Mouse (Mus musculus): ENCODE results near the gene Cngb1. TPM values are rescaled to one million over a fixed set of nuclear protein-coding genes. Genes with fewer than 3 reads are reported as not detected.

Gene Cngb1
- polyA plus RNA-seq, 2 experiments = 0.06 TPM; not detected in 1

- ATAC-seq (ENCODE audit: insufficient read depth) (no peak), DNase-seq (ENCODE audit: low read depth in 3 of 3, low spot score in 3 of 3) (no peak)
- Histone ChIP-seq H3K4me2 (ENCODE audit: low read depth) (no peak overlapping the region), H3K27me3 (ENCODE audit: control insufficient read depth, insufficient read depth, low read length) (no peaks in the 10 kb centered on the region), H3K4me1 (replicated peaks; ENCODE audit: control insufficient read depth in 2 of 2, insufficient read depth in 2 of 2, low read length in 1 of 2) (no peaks in the 10 kb centered on the region), H3K27ac (no peak overlapping the region), H3K36me3 (replicated peaks; ENCODE audit: control insufficient read depth, insufficient read depth, low read depth) (no peaks in the 10 kb centered on the region), H3K9me3 (ENCODE audit: control insufficient read depth, low read length) (no peaks in the 10 kb centered on the region), H3K4me3 (ENCODE audit: insufficient read depth in 1 of 2, low read depth in 2 of 2, low read length in 2 of 2) (no peak overlapping the region), H3K9ac (replicated peaks) (no peak overlapping the region)
- WGBS (ENCODE audit: insufficient replicate concordance) = 55% methylated on average over 18 of the region's 18 CpGs
- TF ChIP-seq EP300 (IDR thresholded peaks at IDR 0.05; ENCODE audit: low read depth) = no peak
- peak; percentile 70 for TF ChIP-seq CTCF (IDR thresholded peaks at IDR 0.05; ENCODE audit: low read depth)
These were observed 6.5 kb upstream of the Cngb1 start for GRCm38 (mm10) chr8:95312836-95313235.

DNA sequence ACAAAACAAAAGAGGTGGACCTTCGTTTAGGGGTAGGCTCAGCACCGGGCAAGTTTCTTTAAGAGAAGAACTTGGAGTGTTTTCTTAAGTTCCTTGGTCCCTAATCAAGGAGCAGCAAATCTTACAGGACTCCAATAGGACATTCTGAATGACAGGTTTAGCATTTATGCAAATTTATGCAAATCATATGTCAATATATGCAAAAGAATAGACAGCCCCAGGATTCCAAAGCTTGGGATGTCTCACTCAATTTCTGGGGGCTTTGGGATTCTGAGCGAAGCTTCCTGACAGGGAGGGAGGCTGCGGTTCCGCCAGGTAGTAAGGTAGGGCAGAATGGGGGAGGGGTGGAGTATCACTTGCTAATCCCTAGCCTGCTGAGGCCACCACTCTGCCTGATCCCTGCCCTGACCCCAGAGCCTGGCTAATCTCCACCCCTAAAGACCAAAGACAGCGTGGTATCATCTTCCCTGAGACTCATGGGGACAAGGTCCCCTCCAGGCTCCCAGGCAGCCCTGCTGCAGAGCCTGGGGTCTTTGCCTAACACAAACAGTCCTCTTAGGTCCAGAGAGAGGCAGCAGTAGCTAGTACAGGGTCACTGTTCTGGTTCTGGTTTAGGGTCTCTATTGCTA is 4.1 kb upstream of the Cngb1 start, which contains the start of gene Tepp:
Gene Tepp (plus strand): TSS at position 225 of the 629 bp plus-strand sequence.
- TF ChIP-seq EP300 (IDR thresholded peaks at IDR 0.05; ENCODE audit: low read depth) = no peak
- no peak for TF ChIP-seq CTCF (IDR thresholded peaks at IDR 0.05; ENCODE audit: low read depth)
- Histone ChIP-seq H3K36me3 (replicated peaks; ENCODE audit: control insufficient read depth, insufficient read depth, low read depth) (no peaks in the 10 kb centered on the region), H3K9me3 (ENCODE audit: control insufficient read depth, low read length) (no peaks in the 10 kb centered on the region), H3K9ac (replicated peaks) (no peak within 1 kb of the TSS), H3K27ac (no peak within 1 kb of the TSS), H3K4me2 (ENCODE audit: low read depth) (no peak within 1 kb of the TSS), H3K27me3 (ENCODE audit: control insufficient read depth, insufficient read depth, low read length) (no peaks in the 10 kb centered on the region), H3K4me3 (ENCODE audit: insufficient read depth in 1 of 2, low read depth in 2 of 2, low read length in 2 of 2) (no peak within 1 kb of the TSS), H3K4me1 (replicated peaks; ENCODE audit: control insufficient read depth in 2 of 2, insufficient read depth in 2 of 2, low read length in 1 of 2) (no peaks in the 10 kb centered on the region)
- ATAC-seq (ENCODE audit: insufficient read depth) (no peak), DNase-seq (ENCODE audit: low read depth in 3 of 3, low spot score in 3 of 3) (no peak)
- 31% methylated on average over 6 of the region's 6 CpGs for WGBS (ENCODE audit: insufficient replicate concordance)

DNA sequence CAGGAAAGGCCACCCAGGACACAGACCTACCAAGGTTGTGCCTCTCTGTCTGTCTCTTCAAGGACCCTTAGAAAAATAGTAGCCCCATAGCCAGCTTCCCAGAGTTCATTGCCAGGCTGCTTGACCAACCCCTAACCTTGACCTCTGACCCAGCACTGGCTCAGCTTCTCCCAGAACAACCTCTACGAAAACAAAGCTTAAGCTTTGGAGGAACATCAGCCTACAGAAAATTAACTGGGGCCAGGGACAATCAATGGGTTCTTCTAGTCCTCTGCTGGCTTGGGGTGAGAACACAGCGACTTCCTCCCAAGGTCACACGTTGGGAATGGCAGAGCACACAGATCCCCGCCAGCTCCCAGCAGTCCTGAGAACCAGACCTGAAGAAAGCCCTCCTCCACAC is 859 bp downstream of the Cngb1 start:
- no peak overlapping the region for H3K27ac ChIP-seq
- no peak overlapping the region for H3K4me3 ChIP-seq (ENCODE audit: insufficient read depth in 1 of 2, low read depth in 2 of 2, low read length in 2 of 2)
- no peaks in the 10 kb centered on the region for H3K9me3 ChIP-seq (ENCODE audit: control insufficient read depth, low read length)
- DNase-seq (ENCODE audit: low read depth in 3 of 3, low spot score in 3 of 3) (no peak), ATAC-seq (ENCODE audit: insufficient read depth) (no peak)
- no peaks in the 10 kb centered on the region for H3K27me3 ChIP-seq (ENCODE audit: control insufficient read depth, insufficient read depth, low read length)
- no peak overlapping the region for H3K4me2 ChIP-seq (ENCODE audit: low read depth)
- no peak overlapping the region for H3K9ac ChIP-seq (replicated peaks)
- TF ChIP-seq EP300 (IDR thresholded peaks at IDR 0.05; ENCODE audit: low read depth) (no peak), CTCF (IDR thresholded peaks at IDR 0.05; ENCODE audit: low read depth) (no peak)
- 56% methylated on average over 4 of the region's 4 CpGs for WGBS (ENCODE audit: insufficient replicate concordance)
- H3K4me1 ChIP-seq (replicated peaks; ENCODE audit: control insufficient read depth in 2 of 2, insufficient read depth in 2 of 2, low read length in 1 of 2) = no peaks in the 10 kb centered on the region
- H3K36me3 ChIP-seq (replicated peaks; ENCODE audit: control insufficient read depth, insufficient read depth, low read depth) = no peaks in the 10 kb centered on the region

- DNase-seq (ENCODE audit: low read depth in 3 of 3, low spot score in 3 of 3) (peak in 1 of 3 experiments; percentile 4), ATAC-seq (ENCODE audit: insufficient read depth) (no peak)
- WGBS (ENCODE audit: insufficient replicate concordance) = 16% methylated on average over 5 of the region's 5 CpGs
- TF ChIP-seq CTCF (IDR thresholded peaks at IDR 0.05; ENCODE audit: low read depth) = peak; percentile 64
- no peak for TF ChIP-seq EP300 (IDR thresholded peaks at IDR 0.05; ENCODE audit: low read depth)
- H3K27ac ChIP-seq = no peak overlapping the region
- no peaks in the 10 kb centered on the region for H3K9me3 ChIP-seq (ENCODE audit: control insufficient read depth, low read length)
- no peak overlapping the region for H3K4me2 ChIP-seq (ENCODE audit: low read depth)
- H3K27me3 ChIP-seq (ENCODE audit: control insufficient read depth, insufficient read depth, low read length) = no peaks in the 10 kb centered on the region
- no peak overlapping the region for H3K4me3 ChIP-seq (ENCODE audit: insufficient read depth in 1 of 2, low read depth in 2 of 2, low read length in 2 of 2)
- H3K36me3 ChIP-seq (replicated peaks; ENCODE audit: control insufficient read depth, insufficient read depth, low read depth) = no peaks in the 10 kb centered on the region
- H3K4me1 ChIP-seq (replicated peaks; ENCODE audit: control insufficient read depth in 2 of 2, insufficient read depth in 2 of 2, low read length in 1 of 2) = no peaks in the 10 kb centered on the region
- no peak overlapping the region for H3K9ac ChIP-seq (replicated peaks)
These were observed 4.0 kb downstream of the Cngb1 start for GRCm38 (mm10) chr8:95302410-95302809.

DNA sequence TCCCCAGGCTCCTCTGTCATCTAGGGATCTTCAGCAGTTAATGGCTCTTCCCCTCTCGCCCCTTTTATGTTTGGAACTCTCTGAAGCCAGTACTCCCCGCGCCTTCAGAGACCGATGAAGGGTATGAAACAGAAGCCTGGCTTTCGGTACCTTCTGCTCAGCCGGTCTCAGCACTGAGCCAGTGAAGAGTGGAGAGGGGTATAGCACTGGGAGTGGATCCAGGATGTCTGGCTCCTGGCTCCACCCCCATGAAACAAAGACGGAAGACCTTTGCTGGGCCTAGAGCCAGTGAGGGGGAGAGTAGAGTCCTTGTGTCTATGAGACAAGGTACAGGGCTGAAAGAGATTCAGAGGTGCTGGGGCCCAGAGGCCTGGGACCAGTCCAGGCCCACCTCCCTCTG is 12.5 kb downstream of the Cngb1 start:
- ATAC-seq (ENCODE audit: insufficient read depth) (no peak), DNase-seq (ENCODE audit: low read depth in 3 of 3, low spot score in 3 of 3) (no peak)
- Histone ChIP-seq H3K9me3 (ENCODE audit: control insufficient read depth, low read length) (no peaks in the 10 kb centered on the region), H3K27ac (no peak overlapping the region), H3K4me1 (replicated peaks; ENCODE audit: control insufficient read depth in 2 of 2, insufficient read depth in 2 of 2, low read length in 1 of 2) (0 out of 4 replicates have a peak, but pooled peaks cover 0 to 2% of the 10 kb centered on the region in 2 experiments), H3K4me3 (ENCODE audit: insufficient read depth in 1 of 2, low read depth in 2 of 2, low read length in 2 of 2) (no peak overlapping the region), H3K27me3 (ENCODE audit: control insufficient read depth, insufficient read depth, low read length) (no peaks in the 10 kb centered on the region), H3K9ac (replicated peaks) (no peak overlapping the region), H3K4me2 (ENCODE audit: low read depth) (no peak overlapping the region), H3K36me3 (replicated peaks; ENCODE audit: control insufficient read depth, insufficient read depth, low read depth) (no peaks in the 10 kb centered on the region)
- TF ChIP-seq EP300 (IDR thresholded peaks at IDR 0.05; ENCODE audit: low read depth) (no peak), CTCF (IDR thresholded peaks at IDR 0.05; ENCODE audit: low read depth) (no peak)
- whole genome bisulfite sequencing (ENCODE audit: insufficient replicate concordance) = 70% methylated on average over 7 of the region's 7 CpGs

Data from liver, embryonic 14.5 days (tissue).